Mouse (Mus musculus) forebrain, embryonic 14.5 days (tissue): ENCODE measurements at regions not wholly inside any gene's neighbourhood (a gene's known extent, or its start where the extent isn't known, plus 50 kb on each side); places are given as distances from the start of the nearest gene placed in this dataset.

Experiments
- ATAC-seq: fragments of 200-750 bp; cut with Nextera tagmentation; 2 replicates; pipeline ENCODE4 v1.8.0; 2017; ENCODE audit warnings: mild to moderate bottlenecking, moderate library complexity
- DNase-seq: peaks from one replicate; pipeline ENCODE4 v3.0.0-alpha.2; 2015; ENCODE audit warnings: low spot score
- H3K27ac ChIP-seq: fragments of 300-500 bp; sonication (generic); 2 replicates; pipeline ENCODE4 v1.5.1; 2014; ENCODE audit warnings: low read depth, mild to moderate bottlenecking, control low read depth, low read length, moderate library complexity
- H3K27me3 ChIP-seq: fragments of 300-500 bp; sonication (generic); replicated peaks from 2 replicates; pipeline ENCODE4 v1.6.1; 2014; ENCODE audit warnings: low read length, control low read depth, mixed read lengths; ENCODE audit not compliant: control insufficient read depth, insufficient read depth
- H3K36me3 ChIP-seq: fragments of 300-500 bp; sonication (generic); 2 replicates; pipeline ENCODE4 v1.6.1; 2014; ENCODE audit warnings: low read length, control low read depth; ENCODE audit not compliant: control insufficient read depth, insufficient read depth
- H3K4me1 ChIP-seq: fragments of 300-500 bp; sonication (generic); 2 replicates; pipeline ENCODE4 v1.6.1; 2014; ENCODE audit warnings: antibody characterized with exemption, low read length, control low read depth; ENCODE audit not compliant: control insufficient read depth, insufficient read depth
- H3K4me2 ChIP-seq: fragments of 300-500 bp; sonication (generic); 2 replicates; pipeline ENCODE4 v1.6.1; 2014; ENCODE audit warnings: mild to moderate bottlenecking, control low read depth, low read length
- H3K4me3 ChIP-seq: fragments of 300-500 bp; sonication (generic); 2 replicates; pipeline ENCODE4 v1.5.1; 2014; ENCODE audit warnings: low read depth, low read length, control low read depth
- H3K9ac ChIP-seq: fragments of 300-500 bp; sonication (generic); 2 replicates; pipeline ENCODE4 v1.6.1; 2014; ENCODE audit warnings: mild to moderate bottlenecking, low read length, control low read depth, moderate library complexity
- H3K9me3 ChIP-seq: fragments of 300-500 bp; sonication (generic); replicated peaks from 2 replicates; pipeline ENCODE4 v1.6.1; 2016; ENCODE audit warnings: low read length, control low read depth, mixed read lengths; ENCODE audit not compliant: control insufficient read depth
- WGBS: fragments of 180-500 bp; shearing (Covaris S2); extraction: QIAGEN DNeasy Blood & Tissue Kit; methylation state at CpG from one replicate; pipeline ENCODE4 v1.1.7; 2014; 5-methylcytosine and 5-hydroxymethylcytosine counted together

DNA sequence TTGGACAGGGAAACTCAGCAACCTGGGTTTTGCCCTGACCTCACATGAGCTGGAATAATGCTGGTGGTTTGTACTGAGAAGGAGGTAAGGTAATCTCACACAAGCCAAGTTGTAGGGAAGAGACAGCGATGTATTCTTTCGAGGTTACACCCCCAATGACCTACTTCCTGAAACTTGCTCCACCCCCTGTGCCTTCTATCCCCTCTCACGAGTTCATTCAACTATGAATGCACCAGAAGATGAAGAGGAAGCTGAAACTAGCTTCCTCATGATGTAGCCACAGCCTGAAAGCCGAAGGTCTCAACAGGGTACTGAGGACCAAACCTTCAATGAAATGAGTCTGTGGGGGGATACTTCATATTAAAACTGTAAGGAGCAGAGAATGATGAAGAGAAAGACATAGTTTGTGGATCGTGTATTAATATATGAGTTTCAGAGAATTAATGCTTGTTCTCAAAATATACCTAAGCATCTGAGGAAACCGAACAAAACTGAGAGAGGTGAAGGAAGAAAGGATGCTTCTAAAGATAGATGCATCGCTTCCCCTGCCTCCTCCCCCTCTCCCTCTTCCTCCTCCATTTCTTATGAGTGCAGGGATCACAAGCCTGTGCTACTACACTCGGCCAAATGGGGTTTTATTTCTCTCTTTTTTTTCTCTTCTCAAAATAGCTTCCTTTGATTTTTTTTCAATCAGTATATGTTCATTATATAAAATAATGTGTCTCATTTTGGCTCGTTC lies 543.5 kb upstream of the Nrp1 start:
- Histone ChIP-seq H3K9me3 (no peaks in the 10 kb centered on the region), H3K4me1 (no peaks in the 10 kb centered on the region), H3K27ac (no peak overlapping the region), H3K27me3 (no peaks in the 10 kb centered on the region), H3K9ac (no peak overlapping the region), H3K4me3 (no peak overlapping the region), H3K36me3 (no peaks in the 10 kb centered on the region), H3K4me2 (no peak overlapping the region)
- ATAC-seq (no peak), DNase-seq (no peak)
- 84% methylated on average over 9 of the region's 9 CpGs for WGBS

DNA sequence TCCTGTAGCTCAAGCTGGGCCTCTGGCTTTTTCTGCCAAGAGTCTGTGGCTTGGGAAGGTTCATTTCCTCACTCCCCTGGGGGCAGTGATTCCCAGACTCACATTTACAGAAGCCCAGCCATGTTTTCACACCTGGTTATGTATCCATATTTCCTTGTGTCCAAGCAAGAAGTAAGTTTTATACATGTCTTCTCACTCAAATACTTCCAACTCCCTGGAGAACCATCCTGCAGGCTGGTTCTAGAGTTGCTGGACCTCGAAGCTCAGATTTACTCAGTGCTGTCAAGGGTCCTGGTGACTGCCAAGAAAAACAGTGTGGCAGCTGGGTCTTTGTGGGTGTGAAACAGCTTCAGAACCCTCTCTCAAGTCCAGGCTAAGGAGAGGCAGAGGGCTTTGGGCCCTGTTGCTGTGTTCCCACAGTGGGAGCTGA lies 537.6 kb upstream of the Nrp1 start:
- DNase-seq, result no peak
- no peaks in the 10 kb centered on the region for H3K9me3 ChIP-seq

GRCm38 (mm10) chr8:127821646-127822045 lies 536.8 kb upstream of the Nrp1 start:
- no peak overlapping the region for H3K9ac ChIP-seq

More for the DNA sequence above, 537.6 kb upstream of the Nrp1 start:
- Histone ChIP-seq H3K4me3 (no peak overlapping the region), H3K27me3 (no peaks in the 10 kb centered on the region), H3K4me2 (no peak overlapping the region), H3K4me1 (no peaks in the 10 kb centered on the region), H3K36me3 (no peaks in the 10 kb centered on the region), H3K9ac (no peak overlapping the region), H3K27ac (no peak overlapping the region)
- WGBS, result 90% methylated on average over 1 of the region's 1 CpGs
- no peak for ATAC-seq

GRCm38 (mm10) chr8:127825041-127825440 lies 533.4 kb upstream of the Nrp1 start:
- Histone ChIP-seq H3K4me3 (no peak overlapping the region), H3K4me1 (no peaks in the 10 kb centered on the region), H3K36me3 (no peaks in the 10 kb centered on the region), H3K27ac (no peak overlapping the region), H3K9ac (no peak overlapping the region), H3K4me2 (no peak overlapping the region), H3K27me3 (no peaks in the 10 kb centered on the region), H3K9me3 (no peaks in the 10 kb centered on the region)
- 89% methylated on average over 2 of the region's 2 CpGs for WGBS
- ATAC-seq, result no peak
- DNase-seq, result no peak

More at GRCm38 (mm10) chr8:127821646-127822045, 536.8 kb upstream of the Nrp1 start:
- no peaks in the 10 kb centered on the region for H3K9me3 ChIP-seq
- DNase-seq (no peak), ATAC-seq (no peak)
- WGBS, result 85% methylated on average over 1 of the region's 1 CpGs
- no peak overlapping the region for H3K4me3 ChIP-seq
- no peaks in the 10 kb centered on the region for H3K27me3 ChIP-seq
- no peaks in the 10 kb centered on the region for H3K4me1 ChIP-seq
- no peaks in the 10 kb centered on the region for H3K36me3 ChIP-seq
- H3K4me2 ChIP-seq, result no peak overlapping the region
- H3K27ac ChIP-seq, result no peak overlapping the region

DNA sequence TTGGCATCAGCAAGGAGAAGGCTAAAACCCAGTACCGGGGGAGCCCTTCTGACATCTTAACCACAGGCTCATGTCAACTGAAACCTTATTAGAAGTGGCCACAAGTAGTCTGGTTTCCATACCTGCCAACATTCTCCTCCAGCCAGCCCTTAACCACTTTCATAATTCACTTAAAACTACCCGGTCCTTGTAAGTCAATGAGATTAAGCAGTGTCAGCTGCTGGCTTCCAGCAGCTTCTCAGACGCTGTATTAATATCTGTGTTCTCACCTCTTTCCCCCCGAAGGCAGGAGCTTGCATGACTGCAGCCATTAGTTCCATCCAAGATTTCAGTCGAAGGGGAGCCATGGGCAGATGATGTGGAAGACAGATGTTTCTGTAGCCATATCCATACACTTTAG lies 530.6 kb upstream of the Nrp1 start:
- no peaks in the 10 kb centered on the region for H3K9me3 ChIP-seq
- no peaks in the 10 kb centered on the region for H3K36me3 ChIP-seq
- H3K27ac ChIP-seq, result no peak overlapping the region
- H3K27me3 ChIP-seq, result no peaks in the 10 kb centered on the region
- ATAC-seq (no peak), DNase-seq (no peak)
- no peak overlapping the region for H3K9ac ChIP-seq
- WGBS, result 82% methylated on average over 5 of the region's 5 CpGs
- no peak overlapping the region for H3K4me3 ChIP-seq
- no peaks in the 10 kb centered on the region for H3K4me1 ChIP-seq
- no peak overlapping the region for H3K4me2 ChIP-seq

DNA sequence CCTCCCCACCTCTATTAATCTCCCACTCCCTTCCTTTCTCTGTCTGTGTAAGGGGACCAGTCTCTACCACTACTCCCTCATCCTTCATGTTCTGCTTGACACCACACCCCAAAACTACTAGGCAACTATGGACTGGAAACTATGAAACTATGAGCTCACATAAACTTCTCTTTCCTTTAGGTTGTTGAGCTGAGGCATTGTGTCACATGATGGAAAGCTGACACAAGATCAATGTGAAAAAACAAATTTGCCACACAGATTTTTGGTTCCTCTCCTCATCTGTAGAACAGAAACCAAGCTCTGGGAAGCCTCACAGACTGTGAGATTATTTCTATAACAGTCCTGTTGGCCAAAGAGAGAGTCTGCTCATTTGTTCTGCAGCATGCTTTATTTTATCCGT lies 528.7 kb upstream of the Nrp1 start:
- no peaks in the 10 kb centered on the region for H3K4me1 ChIP-seq
- no peak overlapping the region for H3K27ac ChIP-seq
- DNase-seq (no peak), ATAC-seq (no peak)
- no peak overlapping the region for H3K4me3 ChIP-seq
- WGBS, result 83% methylated on average over 1 of the region's 1 CpGs
- no peak overlapping the region for H3K4me2 ChIP-seq
- no peak overlapping the region for H3K9ac ChIP-seq
- no peaks in the 10 kb centered on the region for H3K36me3 ChIP-seq
- no peaks in the 10 kb centered on the region for H3K9me3 ChIP-seq
- H3K27me3 ChIP-seq, result no peaks in the 10 kb centered on the region

GRCm38 (mm10) chr8:127834006-127834405 lies 524.4 kb upstream of the Nrp1 start:
- H3K4me2 ChIP-seq, result no peak overlapping the region
- no peak overlapping the region for H3K9ac ChIP-seq
- ATAC-seq, result no peak
- H3K4me3 ChIP-seq, result no peak overlapping the region
- H3K27ac ChIP-seq, result no peak overlapping the region
- no peaks in the 10 kb centered on the region for H3K27me3 ChIP-seq
- no peak for DNase-seq
- H3K4me1 ChIP-seq, result no peaks in the 10 kb centered on the region
- 73% methylated on average over 3 of the region's 3 CpGs for WGBS
- H3K36me3 ChIP-seq, result no peaks in the 10 kb centered on the region
- H3K9me3 ChIP-seq, result no peaks in the 10 kb centered on the region

GRCm38 (mm10) chr8:127836410-127837206 lies 521.8 kb upstream of the Nrp1 start:
- ATAC-seq (no peak), DNase-seq (no peak)
- 81% methylated on average over 6 of the region's 6 CpGs for WGBS
- Histone ChIP-seq H3K27me3 (no peaks in the 10 kb centered on the region), H3K4me3 (no peak overlapping the region), H3K9me3 (no peaks in the 10 kb centered on the region), H3K36me3 (no peaks in the 10 kb centered on the region), H3K27ac (no peak overlapping the region), H3K9ac (no peak overlapping the region), H3K4me1 (no peaks in the 10 kb centered on the region), H3K4me2 (no peak overlapping the region)

- ATAC-seq, result no peak
- Histone ChIP-seq H3K4me2 (no peak overlapping the region), H3K4me1 (no peaks in the 10 kb centered on the region), H3K36me3 (no peaks in the 10 kb centered on the region), H3K27me3 (no peaks in the 10 kb centered on the region), H3K4me3 (no peak overlapping the region), H3K9me3 (no peaks in the 10 kb centered on the region), H3K27ac (no peak overlapping the region), H3K9ac (no peak overlapping the region)
- DNase-seq, result no peak
These were observed 520.1 kb upstream of the Nrp1 start for GRCm38 (mm10) chr8:127838311-127838710.
